Mouse (Mus musculus) bone marrow, adult 2 months (tissue): ENCODE measurements around the gene Ccdc181.

Experiments used
- CTCF ChIP-seq: fragments of 200-500 bp; IDR thresholded peaks from 2 replicates; pipeline ENCODE4 v1.5.1; 2011; ENCODE audit warnings: low read length, control low read depth; ENCODE audit not compliant: control insufficient read depth, insufficient read depth
- POLR2A ChIP-seq: fragments of 200-500 bp; IDR thresholded peaks from 2 replicates; pipeline ENCODE4 v1.6.1; 2011; ENCODE audit warnings: low read depth, mild to moderate bottlenecking, control low read depth, low read length, borderline replicate concordance; ENCODE audit not compliant: control insufficient read depth

GRCm38 (mm10) chr1:164242809-164243208 lies 32.6 kb upstream of the Ccdc181 start:
- TF ChIP-seq CTCF: no peak
- TF ChIP-seq POLR2A: no peak
